Mouse (Mus musculus) stomach, postnatal 0 days (tissue): ENCODE data around the gene Taf4.

ENCODE experiments used
- CTCF ChIP-seq: IDR thresholded peaks from 2 replicates; pipeline ENCODE4 v1.5.1; 2016; ENCODE audit warnings: antibody characterized with exemption, low read depth, mild to moderate bottlenecking, moderate library complexity
- EP300 ChIP-seq: optimal IDR thresholded peaks from 2 replicates; pipeline ENCODE3; 2016; ENCODE audit warnings: antibody characterized with exemption

- TF ChIP-seq CTCF (no peak), EP300 (no peak)
These were observed 29.4 kb upstream of the Taf4 start for GRCm38 (mm10) chr2:180005656-180006351.
